Mouse (Mus musculus): Measurements from ENCODE around the gene Apoc1. TPM values are rescaled to one million over a fixed set of nuclear protein-coding genes. Genes with fewer than 3 reads are reported as not detected.

The Apoc1 gene
- polyA plus RNA-seq (2014; fragmentation: Nextera tagmentation; extraction: Ambion mirVana), result 4.5 and 5.0 TPM in 2 replicates

GRCm38 (mm10) chr7:19691873-19692865 is at the start of gene Apoc1:
Gene Apoc1 (minus strand): TSS chr7:19692660.
- H3K27ac ChIP-seq (replicated peaks; ENCODE audit: low read depth, low read length), result no peak within 1 kb of the TSS
- 38% methylated on average over 28 of the region's 28 CpGs for WGBS
- no peaks in the 10 kb centered on the region for H3K27me3 ChIP-seq (ENCODE audit: control insufficient read depth, insufficient read depth, low read length)
- DNase-seq (ENCODE audit: low spot score), result no peak
- H3K36me3 ChIP-seq (ENCODE audit: control insufficient read depth, insufficient read depth, low read length), result no peaks in the 10 kb centered on the region
- H3K9ac ChIP-seq (ENCODE audit: low read length), result no peak within 1 kb of the TSS
- no peaks in the 10 kb centered on the region for H3K9me3 ChIP-seq (ENCODE audit: control insufficient read depth, low read length)
- ATAC-seq (ENCODE audit: insufficient number of reproducible peaks, low FRiP score, low TSS enrichment, low read depth), result no peak
- no peak within 1 kb of the TSS for H3K4me3 ChIP-seq (ENCODE audit: low read depth, low read length)
- H3K4me2 ChIP-seq (ENCODE audit: low read depth, severe bottlenecking), result no peak within 1 kb of the TSS
- no peaks in the 10 kb centered on the region for H3K4me1 ChIP-seq (ENCODE audit: control insufficient read depth, insufficient read depth, low read length)

GRCm38 (mm10) chr7:19741329-19742031 is 49.0 kb upstream of the Apoc1 start:
- peaks cover 7% of the 10 kb centered on the region; the same call in 1 of the 2 replicates for H3K36me3 ChIP-seq (ENCODE audit: control insufficient read depth, insufficient read depth, low read length)
- peaks cover 14% of the 10 kb centered on the region for H3K4me1 ChIP-seq (ENCODE audit: control insufficient read depth, insufficient read depth, low read length)
- 12% methylated on average over 8 of the region's 8 CpGs for WGBS
- no peak overlapping the region for H3K27ac ChIP-seq (replicated peaks; ENCODE audit: low read depth, low read length)
- H3K9ac ChIP-seq (ENCODE audit: low read length), result no peak overlapping the region
- H3K9me3 ChIP-seq (ENCODE audit: control insufficient read depth, low read length), result no peaks in the 10 kb centered on the region
- H3K27me3 ChIP-seq (ENCODE audit: control insufficient read depth, insufficient read depth, low read length), result no peaks in the 10 kb centered on the region
- H3K4me3 ChIP-seq (ENCODE audit: low read depth, low read length), result no peak overlapping the region
- no peak overlapping the region for H3K4me2 ChIP-seq (ENCODE audit: low read depth, severe bottlenecking)
- DNase-seq (ENCODE audit: low spot score), result no peak
- ATAC-seq (ENCODE audit: insufficient number of reproducible peaks, low FRiP score, low TSS enrichment, low read depth), result no peak

- no peaks in the 10 kb centered on the region for H3K27me3 ChIP-seq (ENCODE audit: control insufficient read depth, insufficient read depth, low read length)
- H3K27ac ChIP-seq (replicated peaks; ENCODE audit: low read depth, low read length), result no peak overlapping the region
- WGBS, result 91% methylated on average over 11 of the region's 11 CpGs
- no peak overlapping the region for H3K4me2 ChIP-seq (ENCODE audit: low read depth, severe bottlenecking)
- peaks cover 9% of the 10 kb centered on the region; the same call in 1 of the 2 replicates for H3K36me3 ChIP-seq (ENCODE audit: control insufficient read depth, insufficient read depth, low read length)
- H3K9me3 ChIP-seq (ENCODE audit: control insufficient read depth, low read length), result no peaks in the 10 kb centered on the region
- H3K4me1 ChIP-seq (ENCODE audit: control insufficient read depth, insufficient read depth, low read length), result peaks cover 12% of the 10 kb centered on the region
- no peak overlapping the region for H3K9ac ChIP-seq (ENCODE audit: low read length)
- ATAC-seq (ENCODE audit: insufficient number of reproducible peaks, low FRiP score, low TSS enrichment, low read depth) (no peak), DNase-seq (ENCODE audit: low spot score) (no peak)
- no peak overlapping the region for H3K4me3 ChIP-seq (ENCODE audit: low read depth, low read length)
These were observed 47.8 kb upstream of the Apoc1 start for GRCm38 (mm10) chr7:19740269-19740668.

GRCm38 (mm10) chr7:19738771-19739170 is 46.3 kb upstream of the Apoc1 start:
- Histone ChIP-seq H3K9me3 (ENCODE audit: control insufficient read depth, low read length) (no peaks in the 10 kb centered on the region), H3K4me1 (ENCODE audit: control insufficient read depth, insufficient read depth, low read length) (peaks cover 6% of the 10 kb centered on the region), H3K4me3 (ENCODE audit: low read depth, low read length) (no peak overlapping the region), H3K9ac (ENCODE audit: low read length) (no peak overlapping the region), H3K4me2 (ENCODE audit: low read depth, severe bottlenecking) (no peak overlapping the region), H3K27ac (replicated peaks; ENCODE audit: low read depth, low read length) (no peak overlapping the region), H3K36me3 (ENCODE audit: control insufficient read depth, insufficient read depth, low read length) (peaks cover 9% of the 10 kb centered on the region; the same call in 1 of the 2 replicates), H3K27me3 (ENCODE audit: control insufficient read depth, insufficient read depth, low read length) (no peaks in the 10 kb centered on the region)
- DNase-seq (ENCODE audit: low spot score), result no peak
- no peak for ATAC-seq (ENCODE audit: insufficient number of reproducible peaks, low FRiP score, low TSS enrichment, low read depth)
- WGBS, result 92% methylated on average over 3 of the region's 3 CpGs

GRCm38 (mm10) chr7:19736389-19737057 is 44.1 kb upstream of the Apoc1 start:
- DNase-seq (ENCODE audit: low spot score) (no peak), ATAC-seq (ENCODE audit: insufficient number of reproducible peaks, low FRiP score, low TSS enrichment, low read depth) (no peak)
- Histone ChIP-seq H3K9ac (ENCODE audit: low read length) (no peak overlapping the region), H3K4me1 (ENCODE audit: control insufficient read depth, insufficient read depth, low read length) (peaks cover 2% of the 10 kb centered on the region), H3K9me3 (ENCODE audit: control insufficient read depth, low read length) (no peaks in the 10 kb centered on the region), H3K36me3 (ENCODE audit: control insufficient read depth, insufficient read depth, low read length) (peaks cover 15% of the 10 kb centered on the region), H3K27me3 (ENCODE audit: control insufficient read depth, insufficient read depth, low read length) (no peaks in the 10 kb centered on the region), H3K27ac (replicated peaks; ENCODE audit: low read depth, low read length) (no peak overlapping the region), H3K4me2 (ENCODE audit: low read depth, severe bottlenecking) (no peak overlapping the region), H3K4me3 (ENCODE audit: low read depth, low read length) (no peak overlapping the region)
- WGBS, result 92% methylated on average over 16 of the region's 16 CpGs

GRCm38 (mm10) chr7:19734178-19734666 is 41.8 kb upstream of the Apoc1 start:
- Histone ChIP-seq H3K4me2 (ENCODE audit: low read depth, severe bottlenecking) (no peak overlapping the region), H3K9me3 (ENCODE audit: control insufficient read depth, low read length) (no peaks in the 10 kb centered on the region), H3K36me3 (ENCODE audit: control insufficient read depth, insufficient read depth, low read length) (peaks cover 28% of the 10 kb centered on the region), H3K9ac (ENCODE audit: low read length) (no peak overlapping the region), H3K27me3 (ENCODE audit: control insufficient read depth, insufficient read depth, low read length) (no peaks in the 10 kb centered on the region), H3K4me3 (ENCODE audit: low read depth, low read length) (no peak overlapping the region), H3K4me1 (ENCODE audit: control insufficient read depth, insufficient read depth, low read length) (no peaks in the 10 kb centered on the region), H3K27ac (replicated peaks; ENCODE audit: low read depth, low read length) (no peak overlapping the region)
- DNase-seq (ENCODE audit: low spot score), result no peak
- ATAC-seq (ENCODE audit: insufficient number of reproducible peaks, low FRiP score, low TSS enrichment, low read depth), result no peak
- WGBS, result 90% methylated on average over 10 of the region's 10 CpGs

GRCm38 (mm10) chr7:19726541-19726940 is 34.1 kb upstream of the Apoc1 start:
- H3K9ac ChIP-seq (ENCODE audit: low read length), result no peak overlapping the region
- peaks cover 17% of the 10 kb centered on the region for H3K36me3 ChIP-seq (ENCODE audit: control insufficient read depth, insufficient read depth, low read length)

GRCm38 (mm10) chr7:19724167-19724566 is 31.7 kb upstream of the Apoc1 start:
- H3K4me1 ChIP-seq (ENCODE audit: control insufficient read depth, insufficient read depth, low read length), result no peaks in the 10 kb centered on the region
- WGBS, result 93% methylated on average over 12 of the region's 12 CpGs
- peaks cover 10% of the 10 kb centered on the region; the same call in 1 of the 2 replicates for H3K36me3 ChIP-seq (ENCODE audit: control insufficient read depth, insufficient read depth, low read length)
- H3K9me3 ChIP-seq (ENCODE audit: control insufficient read depth, low read length), result peaks cover 5% of the 10 kb centered on the region; the same call in 1 of the 2 replicates
- H3K4me3 ChIP-seq (ENCODE audit: low read depth, low read length), result no peak overlapping the region
- no peak overlapping the region for H3K27ac ChIP-seq (replicated peaks; ENCODE audit: low read depth, low read length)
- H3K4me2 ChIP-seq (ENCODE audit: low read depth, severe bottlenecking), result no peak overlapping the region
- DNase-seq (ENCODE audit: low spot score), result no peak
- H3K9ac ChIP-seq (ENCODE audit: low read length), result no peak overlapping the region
- ATAC-seq (ENCODE audit: insufficient number of reproducible peaks, low FRiP score, low TSS enrichment, low read depth), result no peak
- H3K27me3 ChIP-seq (ENCODE audit: control insufficient read depth, insufficient read depth, low read length), result no peaks in the 10 kb centered on the region

More at GRCm38 (mm10) chr7:19726541-19726940, 34.1 kb upstream of the Apoc1 start:
- no peaks in the 10 kb centered on the region for H3K27me3 ChIP-seq (ENCODE audit: control insufficient read depth, insufficient read depth, low read length)
- H3K4me3 ChIP-seq (ENCODE audit: low read depth, low read length), result no peak overlapping the region
- ATAC-seq (ENCODE audit: insufficient number of reproducible peaks, low FRiP score, low TSS enrichment, low read depth), result no peak
- WGBS, result 89% methylated on average over 4 of the region's 4 CpGs
- no peaks in the 10 kb centered on the region for H3K4me1 ChIP-seq (ENCODE audit: control insufficient read depth, insufficient read depth, low read length)
- H3K9me3 ChIP-seq (ENCODE audit: control insufficient read depth, low read length), result 0 out of 2 replicates have a peak, but pooled peaks cover under 1% of the 10 kb centered on the region
- no peak overlapping the region for H3K27ac ChIP-seq (replicated peaks; ENCODE audit: low read depth, low read length)
- DNase-seq (ENCODE audit: low spot score), result peak; percentile 32
- no peak overlapping the region for H3K4me2 ChIP-seq (ENCODE audit: low read depth, severe bottlenecking)

Measured in limb, embryonic 11.5 days (tissue).